Mouse (Mus musculus) heart, adult 2 months (tissue): ENCODE measurements at regions not wholly inside any gene's neighbourhood (a gene's known extent, or its start where the extent isn't known, plus 50 kb on each side); places are given as distances from the start of the nearest gene placed in this dataset.

Experiments
- CTCF ChIP-seq: fragments of 200-600 bp; IDR thresholded peaks from 2 replicates; pipeline ENCODE4 v1.8.1; 2022; ENCODE audit warnings: antibody characterized with exemption, mild to moderate bottlenecking, moderate library complexity
- POLR2A ChIP-seq: fragments of 200-500 bp; IDR thresholded peaks from 2 replicates; pipeline ENCODE4 v1.6.1; 2011; ENCODE audit warnings: mild to moderate bottlenecking, low read depth, low read length, control low read depth; ENCODE audit not compliant: insufficient read depth

- TF ChIP-seq CTCF (no peak), POLR2A (no peak)
Measured at GRCm38 (mm10) chr13:37512781-37513180, 167.8 kb downstream of the Ly86 start.
